Mouse (Mus musculus): ENCODE data around the gene Rab11fip4. TPM values are rescaled to one million over a fixed set of nuclear protein-coding genes. Genes with fewer than 3 reads are reported as not detected.

Gene Rab11fip4
- polyA plus RNA-seq (2016; fragmentation: Nextera tagmentation; extraction: Ambion mirVana): 18.6 and 23.4 TPM in 2 replicates

DNA sequence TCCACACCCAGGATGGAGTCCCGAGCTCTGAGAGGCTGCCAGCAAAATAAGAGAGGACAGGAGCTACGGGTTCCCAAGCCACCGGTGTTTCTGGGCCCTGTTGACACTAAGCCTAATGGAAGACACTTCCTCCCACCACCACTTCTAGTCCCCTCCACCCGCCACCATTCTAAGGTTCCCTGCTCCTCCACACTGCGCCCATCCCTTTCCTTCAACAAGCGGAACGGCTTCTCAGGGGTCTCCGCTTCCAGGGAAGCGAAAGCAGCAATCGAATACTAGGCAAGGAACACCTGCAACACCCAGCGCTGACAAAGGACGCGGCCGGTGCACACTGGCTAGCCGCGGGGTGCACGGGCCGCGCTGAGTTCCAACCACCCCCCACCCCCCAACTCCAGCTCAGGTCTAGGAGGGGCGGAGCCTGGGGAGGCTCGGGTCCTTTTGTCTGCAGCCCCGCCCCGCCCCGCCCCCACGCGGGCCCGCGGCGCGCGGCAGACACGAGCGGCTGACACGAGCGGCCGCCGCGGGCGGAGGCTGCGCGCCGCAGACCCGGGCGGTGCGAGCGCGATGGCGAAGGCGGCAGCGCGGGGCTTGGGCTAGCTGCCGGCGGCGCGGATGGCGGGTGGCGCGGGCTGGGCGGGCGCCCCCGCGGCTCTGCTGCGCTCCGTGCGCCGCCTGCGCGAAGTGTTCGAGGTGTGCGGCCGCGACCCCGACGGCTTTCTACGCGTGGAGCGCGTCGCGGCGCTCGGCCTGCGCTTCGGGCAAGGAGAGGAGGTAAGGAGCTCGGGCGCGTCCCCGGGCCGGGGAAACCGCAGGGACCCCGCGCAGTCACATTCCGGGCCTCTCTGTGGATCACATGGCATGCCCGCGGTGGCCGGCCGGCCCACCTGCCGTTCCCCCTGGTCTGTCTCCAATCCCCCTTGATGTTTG is at the start of gene Rab11fip4:
TSS of gene Rab11fip4 (plus strand) at position 549 of the 927 bp plus-strand sequence.
- Histone ChIP-seq H3K9me3 (replicated peaks) (no peaks in the 10 kb centered on the region), H3K27me3 (ENCODE audit: low read depth, poor library complexity, severe bottlenecking) (peaks cover 51% of the 10 kb centered on the region), H3K4me1 (peaks cover 60% of the 10 kb centered on the region), H3K4me3 (peak within 1 kb of the TSS; percentile 78), H3K27ac (replicated peaks) (peak within 1 kb of the TSS; percentile 91), H3K36me3 (no peaks in the 10 kb centered on the region)
- peak; percentile 63 for DNase-seq (ENCODE audit: low spot score)
- 4% methylated on average over 98 of the region's 98 CpGs for whole genome bisulfite sequencing

DNA sequence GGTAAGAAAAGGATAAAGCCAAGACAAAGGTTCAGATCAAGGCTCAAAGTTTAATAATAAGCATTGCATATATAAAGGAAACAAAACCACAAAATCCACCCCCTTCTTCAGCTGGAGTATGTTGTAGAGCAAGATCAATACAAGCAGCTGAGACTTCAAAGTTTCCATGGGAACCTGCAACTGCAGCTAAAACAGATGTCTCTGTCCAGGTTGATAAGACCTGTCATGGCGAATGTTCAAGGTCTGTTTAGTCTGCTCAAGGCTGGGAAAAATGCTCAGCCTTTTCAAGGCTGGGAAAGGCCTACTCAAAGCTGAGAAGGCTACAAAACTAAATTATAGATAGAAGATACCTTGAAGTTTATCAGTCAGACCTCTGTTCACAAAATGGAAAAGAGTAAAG is 38.4 kb upstream of the Rab11fip4 start:
- Histone ChIP-seq H3K4me3 (no peak overlapping the region), H3K36me3 (peaks cover 97% of the 10 kb centered on the region), H3K9me3 (replicated peaks) (no peaks in the 10 kb centered on the region), H3K4me1 (no peaks in the 10 kb centered on the region), H3K27me3 (ENCODE audit: low read depth, poor library complexity, severe bottlenecking) (no peaks in the 10 kb centered on the region), H3K27ac (replicated peaks) (no peak overlapping the region)
- DNase-seq (ENCODE audit: low spot score): no peak
- 84% methylated on average over 1 of the region's 1 CpGs for WGBS

DNA sequence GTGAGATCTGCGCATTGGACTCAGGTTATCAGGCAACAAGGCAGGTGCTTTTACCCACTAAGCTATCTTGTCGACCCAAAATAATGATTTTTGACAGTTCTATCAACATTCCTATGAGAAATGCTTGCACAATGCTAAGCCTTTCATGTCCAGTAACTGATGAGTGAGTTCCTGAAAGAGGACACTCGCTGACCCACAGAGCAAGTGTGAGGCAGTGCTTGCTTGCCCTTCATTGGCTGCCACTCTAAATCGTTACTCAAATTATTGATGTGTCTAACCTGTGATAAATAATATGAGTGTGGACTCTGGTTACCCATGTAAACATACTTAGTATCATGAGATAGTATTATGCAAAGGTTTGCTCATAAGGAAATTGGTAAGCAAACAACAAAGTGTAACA is 30.5 kb upstream of the Rab11fip4 start:
- H3K4me3 ChIP-seq: no peak overlapping the region
- H3K27me3 ChIP-seq (ENCODE audit: low read depth, poor library complexity, severe bottlenecking): no peaks in the 10 kb centered on the region
- peaks cover 97% of the 10 kb centered on the region for H3K36me3 ChIP-seq
- no peak overlapping the region for H3K27ac ChIP-seq (replicated peaks)
- no peaks in the 10 kb centered on the region for H3K9me3 ChIP-seq (replicated peaks)
- no peak for DNase-seq (ENCODE audit: low spot score)
- WGBS: 95% methylated on average over 4 of the region's 4 CpGs
- no peaks in the 10 kb centered on the region for H3K4me1 ChIP-seq

DNA sequence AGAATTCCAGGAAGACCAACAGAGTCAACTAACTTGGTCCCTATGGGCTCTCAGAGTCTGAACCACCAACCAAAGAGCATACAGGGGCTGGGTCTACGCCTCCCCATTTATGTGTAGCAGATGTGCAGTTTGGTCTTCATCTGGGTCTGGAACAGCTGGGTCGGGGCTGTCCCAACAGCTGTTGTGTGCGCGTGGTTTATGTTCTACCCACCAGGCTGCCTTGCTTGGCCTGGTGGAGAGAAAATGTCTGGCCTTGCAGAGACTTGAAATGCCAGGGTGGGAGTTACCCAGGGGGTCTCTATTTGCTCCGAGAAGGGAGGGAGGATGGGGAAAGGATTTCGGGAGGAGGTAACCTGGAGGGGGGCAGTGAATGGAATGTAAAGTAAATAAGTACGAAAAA is 27.5 kb upstream of the Rab11fip4 start:
- no peaks in the 10 kb centered on the region for H3K4me1 ChIP-seq
- 0 out of 2 replicates have a peak, but pooled peaks cover 2% of the 10 kb centered on the region for H3K9me3 ChIP-seq (replicated peaks)
- H3K27ac ChIP-seq (replicated peaks): no peak overlapping the region
- DNase-seq (ENCODE audit: low spot score): no peak
- H3K36me3 ChIP-seq: peaks cover 97% of the 10 kb centered on the region
- no peaks in the 10 kb centered on the region for H3K27me3 ChIP-seq (ENCODE audit: low read depth, poor library complexity, severe bottlenecking)
- WGBS: 90% methylated on average over 7 of the region's 7 CpGs
- no peak overlapping the region for H3K4me3 ChIP-seq

DNA sequence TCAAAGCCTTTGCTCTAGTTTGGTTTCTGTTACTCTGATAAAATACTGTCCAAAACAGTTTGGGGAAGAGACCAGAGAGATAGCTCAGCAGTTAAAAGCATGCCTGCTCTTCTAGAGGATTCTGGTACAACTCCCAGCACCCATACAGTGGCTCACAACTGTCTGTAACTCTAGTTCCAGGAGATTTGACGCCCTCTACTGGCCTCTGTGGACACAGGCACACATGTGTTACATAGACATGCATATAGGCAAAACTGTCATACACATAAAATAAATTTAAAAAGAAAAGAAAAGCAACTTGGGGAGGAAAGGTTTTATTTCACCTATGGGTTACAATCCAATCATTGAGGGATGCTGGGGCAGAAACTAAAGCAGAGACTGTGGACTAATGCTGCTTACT is 24.1 kb upstream of the Rab11fip4 start:
- Histone ChIP-seq H3K9me3 (replicated peaks) (0 out of 2 replicates have a peak, but pooled peaks cover 2% of the 10 kb centered on the region), H3K4me1 (no peaks in the 10 kb centered on the region), H3K27ac (replicated peaks) (no peak overlapping the region), H3K4me3 (no peak overlapping the region), H3K36me3 (peaks cover 98% of the 10 kb centered on the region), H3K27me3 (ENCODE audit: low read depth, poor library complexity, severe bottlenecking) (no peaks in the 10 kb centered on the region)
- 55% methylated on average over 1 of the region's 1 CpGs for WGBS
- DNase-seq (ENCODE audit: low spot score): no peak

DNA sequence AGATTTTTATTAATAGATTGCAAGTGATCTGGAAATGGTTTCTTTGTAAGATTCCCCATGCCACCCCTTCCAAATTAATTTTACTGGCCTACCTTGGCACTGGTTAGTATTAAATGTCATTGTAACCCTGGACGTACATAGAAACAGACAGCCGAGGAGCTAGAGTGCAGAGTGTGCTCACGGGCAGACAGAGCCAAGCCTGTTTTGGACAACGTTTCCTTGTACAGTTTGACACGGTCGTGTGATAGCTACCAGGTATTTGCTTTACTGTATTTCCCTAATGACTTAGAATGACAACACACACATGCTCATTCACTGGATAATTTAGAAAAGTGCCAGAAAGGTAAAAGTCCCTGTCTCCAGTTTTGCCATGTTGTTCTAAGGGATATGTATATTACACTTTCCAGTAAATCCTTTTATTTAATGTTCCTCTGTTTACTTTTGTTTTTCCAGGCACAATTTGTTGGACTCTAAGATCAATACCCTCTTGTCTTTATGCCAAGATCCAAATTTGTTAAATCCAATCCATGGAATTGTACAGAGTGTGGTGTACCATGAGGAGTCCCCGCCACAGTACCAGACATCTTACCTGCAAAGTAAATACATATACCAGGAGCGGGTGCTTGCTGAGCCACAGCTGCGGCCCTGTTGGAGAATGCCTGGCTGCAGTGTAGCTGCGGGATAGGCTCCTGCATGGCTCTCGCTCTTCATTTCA is 22.7 kb upstream of the Rab11fip4 start:
- 93% methylated on average over 11 of the region's 11 CpGs for WGBS
- DNase-seq (ENCODE audit: low spot score): no peak

DNA sequence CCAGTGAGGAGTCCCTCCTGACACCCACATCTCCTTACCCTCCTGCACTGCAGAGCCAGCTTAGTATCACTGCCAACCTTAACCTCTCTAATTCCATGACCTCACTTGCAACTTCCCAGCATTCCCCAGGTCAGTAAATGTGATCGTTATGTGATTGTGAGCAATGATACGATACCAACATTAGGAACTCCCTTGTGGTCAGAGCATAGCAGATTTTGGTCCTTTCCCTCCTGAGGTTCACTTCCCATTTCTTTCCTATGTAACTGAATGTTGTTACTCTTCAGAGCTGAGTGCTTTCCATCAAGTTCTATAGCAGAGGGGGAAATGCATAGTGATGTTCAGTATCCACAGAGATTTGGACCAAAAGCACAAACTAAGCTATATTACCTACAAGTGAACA is 20.7 kb upstream of the Rab11fip4 start:
- Histone ChIP-seq H3K4me3 (no peak overlapping the region), H3K36me3 (peaks cover 97% of the 10 kb centered on the region), H3K4me1 (no peaks in the 10 kb centered on the region), H3K9me3 (replicated peaks) (0 out of 2 replicates have a peak, but pooled peaks cover 2% of the 10 kb centered on the region), H3K27ac (replicated peaks) (no peak overlapping the region), H3K27me3 (ENCODE audit: low read depth, poor library complexity, severe bottlenecking) (no peaks in the 10 kb centered on the region)
- no peak for DNase-seq (ENCODE audit: low spot score)
- 95% methylated on average over 2 of the region's 2 CpGs for WGBS

More for the DNA sequence above, 22.7 kb upstream of the Rab11fip4 start:
- H3K4me3 ChIP-seq: no peak overlapping the region
- H3K36me3 ChIP-seq: peaks cover 96% of the 10 kb centered on the region
- H3K27me3 ChIP-seq (ENCODE audit: low read depth, poor library complexity, severe bottlenecking): no peaks in the 10 kb centered on the region
- H3K27ac ChIP-seq (replicated peaks): no peak overlapping the region
- H3K4me1 ChIP-seq: no peaks in the 10 kb centered on the region
- 0 out of 2 replicates have a peak, but pooled peaks cover 2% of the 10 kb centered on the region for H3K9me3 ChIP-seq (replicated peaks)

DNA sequence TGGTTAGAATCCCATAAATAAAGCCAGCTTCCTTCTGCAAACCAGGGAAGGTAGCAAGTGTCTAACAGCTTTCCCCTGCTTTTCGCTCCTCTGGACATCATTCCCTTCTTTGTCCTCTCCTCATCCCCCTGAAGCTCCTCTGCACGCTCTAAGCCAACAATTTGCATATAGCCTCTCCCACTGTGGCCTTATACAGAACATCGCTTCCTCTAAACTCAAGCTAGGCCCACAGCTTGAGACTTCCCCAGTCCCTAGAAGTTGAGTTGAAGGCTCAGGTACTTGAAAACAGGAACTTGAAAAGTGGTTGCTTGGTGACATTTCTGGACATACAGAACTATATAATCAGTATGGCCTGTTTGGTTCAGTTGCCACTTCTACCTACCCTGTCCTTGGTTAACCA is 17.2 kb upstream of the Rab11fip4 start:
- Histone ChIP-seq H3K4me1 (no peaks in the 10 kb centered on the region), H3K27me3 (ENCODE audit: low read depth, poor library complexity, severe bottlenecking) (no peaks in the 10 kb centered on the region), H3K27ac (replicated peaks) (no peak overlapping the region), H3K36me3 (peaks cover 91% of the 10 kb centered on the region), H3K9me3 (replicated peaks) (no peaks in the 10 kb centered on the region), H3K4me3 (no peak overlapping the region)
- DNase-seq (ENCODE audit: low spot score): no peak
- WGBS: 69% methylated on average over 3 of the region's 3 CpGs

DNA sequence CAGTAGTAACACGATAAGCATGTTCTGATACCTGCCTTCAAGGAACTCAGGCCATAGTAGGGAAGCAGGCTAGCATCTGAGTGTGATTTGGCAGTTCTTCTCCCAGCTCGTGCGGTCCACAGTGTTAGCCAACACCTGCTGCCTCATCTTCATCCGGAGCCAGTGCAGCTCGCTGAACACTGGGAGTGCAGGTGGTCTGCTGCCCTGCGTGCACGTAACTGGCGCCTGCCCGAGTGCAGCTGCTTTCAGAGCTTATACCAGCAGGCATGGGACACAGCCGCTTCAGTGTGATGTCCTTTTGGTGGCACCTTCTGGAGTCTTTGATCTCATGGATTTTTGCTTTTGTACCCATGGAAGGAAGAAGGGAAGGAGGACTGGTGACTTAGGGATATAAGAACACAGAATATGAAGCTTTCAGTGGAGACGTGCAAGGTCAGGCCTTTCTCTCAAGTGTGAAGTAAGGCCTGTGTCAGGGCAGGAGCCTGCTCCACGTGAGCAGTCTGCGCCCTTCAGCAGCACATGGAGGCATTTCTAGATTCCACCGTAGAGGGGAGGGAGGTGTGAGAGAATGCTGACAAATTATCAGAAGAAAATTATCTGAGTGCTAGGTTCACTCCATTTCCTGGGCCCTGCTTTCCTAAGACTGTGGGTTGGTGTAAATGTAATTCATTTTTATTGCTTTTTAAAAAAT is 15.5 kb upstream of the Rab11fip4 start:
- peaks cover 83% of the 10 kb centered on the region for H3K36me3 ChIP-seq
- WGBS: 96% methylated on average over 14 of the region's 14 CpGs
- H3K9me3 ChIP-seq (replicated peaks): no peaks in the 10 kb centered on the region
- no peak for DNase-seq (ENCODE audit: low spot score)
- H3K4me3 ChIP-seq: no peak overlapping the region
- no peaks in the 10 kb centered on the region for H3K4me1 ChIP-seq
- no peaks in the 10 kb centered on the region for H3K27me3 ChIP-seq (ENCODE audit: low read depth, poor library complexity, severe bottlenecking)
- no peak overlapping the region for H3K27ac ChIP-seq (replicated peaks)

DNA sequence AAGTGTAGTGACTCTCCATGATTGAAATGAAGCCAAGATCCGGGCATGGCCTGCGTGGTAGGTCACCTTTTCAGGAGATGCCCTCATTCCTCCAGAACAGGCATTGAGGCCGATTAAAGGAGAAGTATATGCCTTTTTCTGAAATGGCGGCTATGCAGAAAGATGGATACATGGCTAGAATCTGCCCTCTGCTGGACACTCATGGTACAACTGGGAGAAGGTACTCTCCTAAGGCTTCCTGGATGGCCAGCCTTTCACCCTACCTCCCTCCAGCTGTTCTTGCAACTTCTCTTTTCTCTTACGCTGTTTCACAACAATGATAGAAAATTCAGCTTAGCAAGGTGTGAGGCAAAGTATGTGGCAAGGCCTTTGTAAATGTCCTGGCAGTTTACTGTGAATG is 13.3 kb upstream of the Rab11fip4 start:
- DNase-seq (ENCODE audit: low spot score): peak; percentile 63
- 53% methylated on average over 5 of the region's 5 CpGs for WGBS
- H3K27me3 ChIP-seq (ENCODE audit: low read depth, poor library complexity, severe bottlenecking): no peaks in the 10 kb centered on the region
- H3K27ac ChIP-seq (replicated peaks): no peak overlapping the region
- no peak overlapping the region for H3K4me3 ChIP-seq
- H3K36me3 ChIP-seq: peaks cover 62% of the 10 kb centered on the region
- no peaks in the 10 kb centered on the region for H3K4me1 ChIP-seq
- H3K9me3 ChIP-seq (replicated peaks): no peaks in the 10 kb centered on the region

DNA sequence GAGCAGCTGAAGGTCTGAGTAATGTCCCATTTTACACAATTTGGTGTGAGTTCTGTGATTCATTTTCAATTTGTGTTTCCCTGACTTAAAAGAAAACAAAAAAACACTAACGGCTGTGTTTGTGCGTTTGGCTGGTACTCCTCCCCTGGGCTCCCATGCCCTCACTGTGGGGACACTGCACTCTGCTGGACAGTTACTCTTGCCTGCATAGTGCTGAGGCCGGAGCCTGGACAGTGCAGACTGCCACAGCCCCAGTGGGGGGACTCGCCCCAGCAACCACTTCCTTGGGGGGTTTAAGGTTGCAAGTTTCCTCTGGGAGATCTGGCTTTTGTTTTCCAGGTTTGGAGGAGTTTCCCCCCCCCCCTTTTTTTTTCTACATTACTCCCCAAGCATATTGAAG is 10.4 kb upstream of the Rab11fip4 start:
- Histone ChIP-seq H3K4me3 (no peak overlapping the region), H3K9me3 (replicated peaks) (no peaks in the 10 kb centered on the region), H3K4me1 (no peaks in the 10 kb centered on the region), H3K36me3 (peaks cover 35% of the 10 kb centered on the region), H3K27me3 (ENCODE audit: low read depth, poor library complexity, severe bottlenecking) (no peaks in the 10 kb centered on the region), H3K27ac (replicated peaks) (no peak overlapping the region)
- 61% methylated on average over 4 of the region's 4 CpGs for WGBS
- no peak for DNase-seq (ENCODE audit: low spot score)

DNA sequence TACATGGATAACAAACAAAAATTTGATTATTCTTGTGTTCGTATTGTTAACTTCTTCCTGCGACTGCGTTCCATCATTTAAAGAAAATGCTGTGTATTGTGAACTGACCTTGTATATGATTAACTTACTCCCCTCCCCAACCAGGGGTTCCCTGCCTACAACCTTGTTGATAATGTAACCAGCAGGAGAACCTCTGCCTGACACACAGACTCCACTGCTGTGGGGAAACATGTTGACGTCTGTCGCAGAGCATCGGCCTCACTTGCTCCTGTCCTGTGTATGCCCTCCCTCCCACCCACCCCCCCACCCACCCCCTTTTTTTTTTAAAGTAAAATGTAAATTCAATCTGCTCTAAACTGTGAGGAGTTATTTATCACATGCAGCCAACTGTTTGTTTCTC is 9.8 kb upstream of the Rab11fip4 start:
- H3K9me3 ChIP-seq (replicated peaks): no peaks in the 10 kb centered on the region
- 84% methylated on average over 6 of the region's 6 CpGs for WGBS
- DNase-seq (ENCODE audit: low spot score): no peak
- no peak overlapping the region for H3K27ac ChIP-seq (replicated peaks)
- no peaks in the 10 kb centered on the region for H3K27me3 ChIP-seq (ENCODE audit: low read depth, poor library complexity, severe bottlenecking)
- peaks cover 31% of the 10 kb centered on the region for H3K36me3 ChIP-seq
- no peak overlapping the region for H3K4me3 ChIP-seq
- H3K4me1 ChIP-seq: no peaks in the 10 kb centered on the region
